Mouse (Mus musculus) hematopoietic stem cell, adult 5-6 weeks (primary cell): ENCODE data around the gene Obox2. TPM values are rescaled to one million over a fixed set of nuclear protein-coding genes. Genes with fewer than 3 reads are reported as not detected.
"Not testable (repeated sequence)": the region's sequence is repeated elsewhere in the genome, so short reads cannot be mapped to it uniquely, and the experiment has no call there.

Source experiments
- ATAC-seq, 2 experiments: fragments of 125-278 bp in 1 of 2; replicated peaks in 1 of 2; 2 replicates each; pipeline ENCODE4 v1.8.0; 2016 to 2017; ENCODE audit warnings: inconsistent platforms in 2 of 2, mild to moderate bottlenecking in 2 of 2, moderate number of reproducible peaks in 2 of 2, low read depth in 1 of 2, moderate TSS enrichment in 1 of 2; ENCODE audit not compliant: low FRiP score in 2 of 2, poor library complexity in 2 of 2, severe bottlenecking in 2 of 2, insufficient read depth in 1 of 2, low TSS enrichment in 1 of 2
- total RNA-seq: library from RNA; stranded (forward); fragments of 172-1452, 232-1000 nt; gene quantifications from 2 replicates; pipeline ENCODE4 v1.2.3, GENCODE M21; 2017

Obox2 gene
- not detected in 2 replicates for total RNA-seq

DNA sequence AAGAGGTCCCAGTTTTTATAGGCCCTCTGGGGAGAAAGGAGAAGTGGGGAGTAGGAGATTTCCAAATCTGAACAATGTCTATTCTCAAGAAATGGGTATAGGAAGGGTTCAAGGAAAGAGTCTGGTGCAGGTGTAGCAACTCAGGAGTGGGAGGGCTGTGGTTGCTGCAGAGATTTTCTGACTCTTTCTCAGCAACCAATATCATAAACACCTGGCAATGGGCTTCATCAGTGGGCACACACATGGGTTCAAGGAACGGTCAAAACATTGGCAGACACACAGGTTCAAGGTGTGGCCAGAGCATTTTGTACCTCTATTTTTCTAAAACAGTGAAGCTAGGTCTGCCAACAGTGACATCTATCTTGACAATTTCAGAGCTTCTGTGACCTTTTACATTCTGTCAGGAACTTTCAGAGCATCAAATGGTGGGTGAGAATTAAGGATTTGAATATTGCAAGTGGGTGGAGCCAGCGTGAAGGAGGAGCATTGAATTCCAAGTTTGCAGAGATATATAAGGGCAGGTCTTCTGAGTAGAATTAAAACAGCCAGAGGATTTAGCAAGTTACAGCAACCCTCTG lies at the start of gene Obox2, which contains the start of gene Obox1:
Gene Obox2 (plus strand): TSS at position 301 of the 578 bp plus-strand sequence.
Gene Obox1 (plus strand): TSS at position 528 of the 578 bp plus-strand sequence.
- ATAC-seq, result not testable (repeated sequence)

DNA sequence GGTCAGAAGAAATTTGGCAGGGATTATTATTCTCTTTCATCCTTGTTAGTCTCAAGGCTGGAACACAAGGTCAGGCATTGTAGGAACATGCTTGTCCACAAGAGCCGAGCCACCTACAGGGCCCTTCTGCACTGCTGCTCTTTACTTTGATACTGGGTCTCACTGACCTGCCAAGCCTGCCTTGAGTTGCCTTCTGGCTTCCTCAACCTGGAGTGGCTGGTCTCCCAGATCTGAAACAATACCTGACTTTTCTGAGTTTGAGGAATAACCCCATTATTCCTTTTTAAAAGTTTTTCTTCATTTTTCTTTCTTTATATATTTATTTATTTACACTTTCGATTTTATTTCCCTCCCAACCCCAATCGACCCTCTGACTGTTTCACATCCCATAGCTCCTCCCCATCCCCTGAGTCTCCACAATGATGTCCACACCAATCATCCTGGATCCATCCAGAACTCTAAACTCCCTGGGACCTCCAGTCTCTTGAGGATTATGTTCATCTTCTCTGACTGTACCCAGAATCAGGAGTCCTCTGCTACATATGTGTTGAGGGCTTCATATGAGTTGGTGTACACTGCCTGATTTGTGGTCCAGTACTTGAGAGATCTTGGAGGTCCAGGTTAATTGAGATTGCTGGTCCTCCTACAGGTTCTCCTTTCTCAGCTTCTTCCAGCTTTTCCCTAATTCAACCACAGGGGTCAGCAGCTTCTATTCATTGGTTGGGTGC lies 10.8 kb downstream of the Obox2 start:
- not testable (repeated sequence) for ATAC-seq

DNA sequence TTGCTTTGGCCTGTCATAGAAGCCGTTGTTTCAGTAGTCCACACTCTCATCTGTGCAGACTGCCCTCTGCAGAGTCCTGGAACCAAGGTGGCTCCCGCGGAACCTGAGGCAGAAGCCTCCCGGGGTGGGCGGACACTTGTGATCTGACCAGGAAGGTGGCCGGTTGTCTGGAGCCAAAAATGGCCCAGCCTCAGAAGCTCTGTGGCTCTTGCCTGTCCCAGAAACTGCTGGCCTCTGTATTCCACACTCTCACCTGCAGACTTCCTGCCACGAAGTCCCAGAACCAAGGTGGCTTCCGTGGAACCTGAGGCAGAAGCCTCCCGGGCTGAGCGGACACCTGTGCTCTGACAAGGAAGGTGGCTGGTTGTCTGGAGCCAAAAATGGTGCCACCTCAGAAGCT lies 18.3 kb downstream of the Obox2 start:
- not testable (repeated sequence) for ATAC-seq

DNA sequence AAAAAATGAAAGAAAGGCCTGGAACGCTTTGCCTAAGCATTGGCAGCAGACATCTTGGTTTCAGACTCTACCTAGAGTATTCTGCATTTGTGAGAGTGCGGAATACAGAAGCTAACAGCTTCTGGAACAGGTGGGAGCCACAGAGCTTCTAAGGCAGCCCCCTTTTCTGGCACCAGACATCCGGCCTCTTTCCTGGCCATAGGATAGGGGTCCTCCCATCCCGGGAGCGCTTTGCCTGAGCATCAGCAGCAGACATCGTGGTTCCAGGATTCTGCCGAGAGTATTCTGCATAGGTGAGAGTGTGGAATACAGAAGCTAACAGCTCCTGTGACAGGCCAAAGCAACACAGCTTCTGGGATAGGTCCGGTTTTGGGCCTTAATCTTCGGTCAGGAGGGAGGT lies 29.5 kb downstream of the Obox2 start:
- ATAC-seq, result not testable (repeated sequence)

DNA sequence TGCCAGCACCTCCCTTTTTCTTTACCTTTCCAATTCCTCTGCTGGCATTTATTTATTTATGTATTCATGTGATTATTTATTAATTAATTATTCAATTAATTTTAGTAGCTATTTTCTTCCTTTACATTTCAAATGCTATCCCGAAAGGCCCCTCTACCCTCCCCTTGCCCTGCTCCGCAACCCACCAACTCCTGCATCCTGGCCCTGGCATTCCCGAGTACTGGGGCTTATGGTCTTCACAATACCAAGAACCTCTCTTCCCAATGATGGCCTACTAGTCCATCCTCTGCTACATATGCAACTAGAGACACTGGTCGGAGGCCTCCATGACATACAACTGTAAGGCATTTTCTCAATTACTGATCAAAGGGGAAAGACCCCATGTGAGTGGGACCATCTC lies 37.0 kb downstream of the Obox2 start:
- ATAC-seq, result not testable (repeated sequence)

Other genes with a start within 250 kb of the Obox2 start
- gene Obox1, start 227 bp downstream of the Obox2 start, total RNA-seq, result not detected in 2 replicates